Mouse (Mus musculus): ENCODE data around the gene Rps3a1.
"Not testable (repeated sequence)": the region's sequence is repeated elsewhere in the genome, so short reads cannot be mapped to it uniquely, and the experiment has no call there.

Rps3a1 gene

DNA sequence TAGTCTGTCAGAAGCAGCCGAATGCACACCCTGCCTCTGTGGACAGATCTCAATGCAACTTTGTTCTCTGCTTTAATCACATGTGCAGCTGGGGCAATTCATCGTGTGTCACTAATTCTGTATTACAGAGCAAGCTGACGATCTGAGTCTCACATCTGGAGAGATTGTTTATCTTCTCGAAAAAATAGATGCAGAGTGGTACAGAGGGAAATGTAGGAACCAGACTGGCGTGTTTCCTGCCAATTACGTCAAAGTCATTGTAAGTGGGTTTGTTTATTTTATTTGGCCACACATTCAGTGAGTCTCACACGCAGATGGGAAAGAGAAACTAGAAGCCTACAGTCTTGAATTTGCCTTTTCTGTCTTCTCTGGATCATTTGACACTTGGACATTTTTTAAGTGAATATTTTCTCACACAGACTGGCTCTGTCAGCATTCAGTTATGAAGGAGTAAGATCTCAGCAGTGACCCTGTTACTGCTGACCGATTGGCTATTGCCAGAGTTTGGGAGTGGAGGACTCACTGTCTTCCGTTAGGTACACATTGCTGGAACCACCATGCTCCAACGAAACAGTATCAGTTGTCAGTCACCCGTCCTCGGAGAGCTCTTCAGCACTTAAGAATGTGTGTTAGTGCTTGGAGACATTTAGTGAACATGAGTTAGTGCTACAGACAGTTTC, 27.7 kb downstream of the Rps3a1 start:
- no peak for DNase-seq

DNA sequence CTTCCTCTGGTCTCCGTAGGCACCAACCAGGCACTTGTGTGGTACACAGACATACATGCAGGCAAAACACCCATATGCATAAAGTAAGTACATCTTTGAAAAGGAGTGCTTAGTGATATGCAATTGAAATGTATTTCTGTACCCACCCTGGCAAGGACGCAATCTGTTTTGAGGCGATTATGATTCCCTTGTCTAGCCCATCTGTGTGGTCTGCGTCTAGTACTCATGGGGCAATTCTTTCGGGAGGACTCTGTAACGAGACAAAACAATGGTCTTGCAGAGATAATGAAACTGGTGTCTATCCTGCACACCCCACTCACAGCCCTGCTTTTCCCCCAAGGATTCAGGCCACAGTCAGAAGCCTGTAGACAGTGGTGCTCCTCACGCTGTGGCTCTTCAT, 29.7 kb downstream of the Rps3a1 start:
- no peak for DNase-seq

DNA sequence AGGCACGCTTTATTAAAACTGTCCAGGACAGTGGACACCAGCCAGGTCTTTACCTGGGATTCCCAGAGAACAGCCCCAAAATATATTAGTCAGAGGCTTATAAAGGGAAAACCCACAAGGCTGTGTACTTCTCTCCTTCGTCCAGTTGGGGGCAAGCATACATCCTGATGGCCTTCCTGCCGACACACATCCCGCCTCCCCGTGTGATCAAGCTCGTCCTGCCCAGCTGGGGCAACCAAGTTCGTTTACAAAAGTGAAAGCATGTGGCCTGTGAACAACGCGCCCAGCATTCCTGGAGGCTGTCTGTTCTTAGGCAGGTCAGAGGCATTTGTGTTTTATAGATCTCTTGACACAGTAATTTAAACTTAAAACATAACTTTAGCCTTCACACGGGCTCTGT, 32.4 kb downstream of the Rps3a1 start:
- DNase-seq = peak; percentile 85

DNA sequence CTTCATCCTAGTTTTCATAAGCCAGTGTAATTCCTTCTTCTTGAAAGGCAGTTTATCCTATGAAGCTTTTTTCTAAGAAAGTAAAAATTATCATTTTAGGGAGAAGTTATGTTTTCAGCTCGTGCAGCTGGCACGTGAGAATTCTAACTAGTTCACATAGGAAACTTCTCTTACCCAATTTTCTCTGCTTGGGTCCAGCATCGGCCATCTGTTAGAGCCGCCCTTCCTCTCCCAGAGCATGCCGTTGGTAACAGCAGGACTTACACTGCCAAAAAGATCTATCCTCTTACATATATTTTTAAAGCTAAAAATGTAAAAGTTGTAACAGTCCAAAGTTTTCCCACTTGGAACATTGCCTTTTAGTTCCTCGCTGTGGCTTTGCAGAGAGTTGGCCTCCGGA, 33.4 kb downstream of the Rps3a1 start:
- DNase-seq = no peak

DNA sequence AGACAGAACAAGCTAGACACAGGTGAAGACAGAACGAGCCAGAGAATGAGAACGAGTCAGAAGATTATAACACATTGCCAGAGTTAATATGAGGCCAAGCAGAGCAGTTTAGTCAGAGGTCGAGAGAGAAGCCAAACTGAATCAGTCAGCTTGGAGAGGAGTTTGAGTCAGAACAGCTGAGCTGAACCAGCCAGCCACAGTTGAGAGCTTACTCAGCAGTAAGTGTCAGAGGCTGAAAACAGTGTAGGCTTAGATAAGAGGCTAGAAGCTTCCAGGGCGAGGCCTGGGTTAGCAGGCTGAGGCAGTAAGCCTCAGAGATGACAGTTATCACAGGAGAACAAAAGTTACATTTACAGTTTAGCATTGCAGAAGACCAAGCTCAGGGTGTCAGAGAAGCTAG, 33.9 kb downstream of the Rps3a1 start:
- peak; percentile 85 for DNase-seq

DNA sequence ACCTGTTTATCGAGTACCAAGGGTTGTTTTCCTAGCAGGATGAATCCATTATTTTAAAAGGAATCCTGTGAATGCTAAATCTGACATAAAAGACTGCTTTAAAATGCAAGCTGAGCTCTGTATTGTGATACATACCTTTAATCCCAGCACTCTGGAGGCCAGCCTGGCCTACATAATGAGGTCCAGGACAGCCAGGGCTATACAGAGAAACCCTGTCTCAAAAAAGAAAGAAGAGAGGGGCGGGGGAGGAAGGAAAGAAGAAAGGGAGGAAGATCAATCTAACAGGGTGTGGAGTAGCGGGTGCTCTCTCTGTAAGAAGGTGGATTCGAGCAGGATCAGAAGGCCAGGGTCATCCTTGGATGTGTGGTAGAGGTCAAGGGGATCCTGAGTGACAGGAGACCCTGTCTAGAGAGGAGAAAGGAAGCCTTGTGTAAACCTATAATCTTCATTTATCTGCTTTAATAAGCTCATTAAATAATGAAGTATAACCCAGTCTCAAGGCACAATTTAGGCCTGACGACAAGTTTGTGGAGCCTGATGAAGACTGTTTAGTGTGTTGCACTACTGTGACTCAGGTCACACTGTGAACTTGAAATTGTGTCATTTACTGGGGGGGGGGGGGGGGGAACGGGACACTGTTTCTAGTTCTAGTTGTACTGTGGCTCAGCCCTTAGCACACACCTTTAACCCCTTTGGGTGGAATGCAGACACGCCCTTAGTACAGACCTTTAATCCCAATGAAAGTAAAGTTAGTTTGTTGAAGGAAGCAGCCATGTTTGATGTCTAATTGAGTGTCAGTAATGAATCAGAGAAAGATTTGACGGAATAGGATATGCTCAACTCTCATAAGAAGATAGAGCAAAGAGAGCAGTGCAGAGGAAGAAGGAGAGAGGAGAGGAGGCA, 34.6 kb downstream of the Rps3a1 start:
- DNase-seq = peak; percentile 12

DNA sequence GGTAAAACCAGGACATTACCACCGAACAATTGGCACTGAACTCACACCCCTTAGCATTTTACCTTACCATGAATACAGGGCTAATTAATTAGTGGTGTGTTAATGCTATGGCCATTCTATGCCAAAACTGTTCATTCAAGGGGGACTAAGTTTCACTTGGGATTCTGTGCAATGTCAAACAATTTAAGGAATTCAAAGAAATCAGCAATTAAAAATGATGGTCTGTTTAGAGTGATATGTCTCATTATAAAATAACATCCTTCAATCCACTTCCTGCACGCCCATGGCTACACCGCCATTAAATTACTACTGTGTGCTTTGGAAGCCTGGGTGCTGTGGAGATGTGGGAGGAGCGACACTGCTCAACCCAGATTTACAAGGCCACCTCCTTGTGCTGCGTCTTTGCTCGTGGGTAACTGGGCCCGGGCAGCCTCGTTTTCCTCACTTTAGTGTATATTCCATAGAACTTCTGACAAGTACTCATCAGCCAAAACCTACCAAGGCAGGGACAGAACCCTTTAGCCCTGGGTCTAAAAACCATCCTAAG, 36.3 kb downstream of the Rps3a1 start:
- DNase-seq = no peak

DNA sequence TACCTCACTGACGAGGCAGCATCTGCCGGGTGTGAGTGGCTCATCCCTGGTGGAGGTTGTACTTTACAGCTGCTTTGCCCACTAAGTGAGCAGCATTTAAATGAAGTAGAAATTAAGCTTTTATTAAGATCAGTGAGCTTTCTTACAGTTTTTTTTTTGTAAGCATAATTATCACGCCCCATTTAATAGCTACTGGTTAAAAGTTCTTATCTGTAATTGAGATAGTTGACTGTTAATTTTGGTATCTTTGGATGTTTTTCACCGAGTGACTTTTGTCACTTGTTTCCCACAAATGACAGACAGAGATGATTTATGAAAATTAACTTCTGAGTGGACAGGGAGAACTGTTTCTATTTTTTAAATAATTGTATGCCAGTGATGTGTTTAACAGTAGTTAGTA, 37.6 kb downstream of the Rps3a1 start:
- DNase-seq = no peak

DNA sequence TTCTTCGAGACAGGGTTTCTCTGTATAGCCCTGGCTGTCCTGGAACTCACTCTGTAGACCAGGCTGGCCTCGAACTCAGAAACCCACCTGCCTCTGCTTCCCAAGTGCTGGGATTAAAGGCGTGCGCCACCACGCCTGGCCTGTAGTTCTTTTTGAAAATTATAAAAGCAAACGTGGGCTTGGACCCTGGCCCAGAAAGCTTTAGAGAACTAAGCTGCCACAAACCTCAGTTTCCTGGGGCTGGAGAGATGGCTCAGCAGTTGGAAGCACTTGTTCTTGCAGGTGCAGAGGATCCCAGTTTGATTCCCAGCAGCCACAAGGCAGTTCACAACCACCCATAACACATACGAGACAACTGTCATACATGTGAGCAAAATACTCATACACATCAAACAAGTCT, 38.1 kb downstream of the Rps3a1 start:
- DNase-seq = not testable (repeated sequence)

DNA sequence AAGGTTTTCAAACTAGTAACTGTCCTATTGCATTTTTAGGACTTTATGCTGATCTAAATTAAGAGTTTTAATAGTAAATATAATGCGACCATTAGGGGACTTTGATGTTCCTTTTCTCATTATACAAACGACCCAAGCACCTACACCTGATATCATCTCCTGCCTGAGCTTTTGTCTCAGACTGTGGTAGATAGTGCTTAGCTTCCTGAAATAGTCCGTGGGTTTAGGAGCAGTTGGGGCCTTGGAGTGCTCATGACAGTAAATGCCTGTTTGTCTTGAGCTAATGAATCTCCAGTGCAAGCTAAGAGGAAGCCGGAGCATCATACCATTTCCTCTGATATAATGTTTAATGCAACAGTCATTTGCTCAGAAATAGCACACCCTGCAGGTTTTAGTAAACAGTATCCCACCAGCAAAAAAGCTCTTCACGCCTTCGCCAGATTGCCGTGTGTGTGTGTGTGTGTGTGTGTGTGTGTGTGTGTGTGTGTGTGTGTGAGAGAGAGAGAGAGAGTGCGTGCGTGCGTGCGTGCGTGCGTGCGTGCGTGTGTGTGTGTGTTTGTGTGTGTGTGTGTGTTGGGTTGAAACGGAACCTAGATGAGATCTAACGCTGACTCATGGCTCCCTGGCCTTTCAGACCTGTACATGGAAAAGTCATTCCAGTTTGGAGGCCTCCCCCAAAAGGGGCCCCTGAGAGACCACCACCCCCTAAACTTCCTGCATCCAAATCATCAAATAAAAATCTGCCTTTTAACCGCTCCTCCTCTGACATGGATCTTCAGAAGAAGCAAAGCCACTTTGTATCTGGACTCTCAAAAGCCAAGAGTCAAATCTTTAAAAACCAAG, 38.8 kb downstream of the Rps3a1 start:
- no peak for DNase-seq

DNA sequence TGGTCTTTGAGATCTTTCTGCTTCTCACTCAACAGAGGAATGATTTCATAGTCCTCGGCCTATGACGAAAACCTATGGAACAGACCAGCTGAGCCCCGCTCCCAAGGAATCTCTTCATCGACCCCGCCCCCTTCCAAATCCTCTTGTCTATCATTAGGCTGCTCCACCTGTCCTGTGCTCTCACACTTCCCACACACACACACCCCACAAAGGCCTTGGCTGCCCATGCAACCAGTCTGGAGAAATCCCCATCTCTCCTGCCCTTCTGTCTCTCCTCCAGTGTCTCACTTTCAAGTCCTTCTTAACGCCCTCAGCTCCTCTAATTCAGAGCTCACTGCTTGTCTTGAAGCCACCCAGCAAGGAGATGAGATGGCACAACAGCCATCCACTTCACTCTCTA, 40.5 kb downstream of the Rps3a1 start:
- no peak for DNase-seq

DNA sequence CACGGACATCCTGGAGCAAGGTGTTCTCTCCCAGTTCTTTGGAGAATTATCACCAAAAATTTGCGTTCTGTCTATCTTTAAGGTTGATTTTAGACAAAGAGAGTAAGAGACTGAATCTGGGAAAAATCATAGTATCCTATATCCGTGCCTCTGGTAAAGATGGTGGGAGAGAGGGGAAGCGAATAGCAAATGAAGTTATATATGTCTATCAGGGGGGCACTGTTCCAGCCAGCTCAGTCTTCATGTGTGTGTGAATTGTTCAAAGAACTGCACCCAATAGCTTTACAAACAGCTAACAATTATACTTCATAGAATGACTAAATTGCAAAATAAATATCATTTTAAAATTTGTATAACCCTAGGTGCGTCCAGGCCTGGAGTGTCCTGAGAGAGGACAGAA, 48.6 kb downstream of the Rps3a1 start:
- DNase-seq = no peak

DNA sequence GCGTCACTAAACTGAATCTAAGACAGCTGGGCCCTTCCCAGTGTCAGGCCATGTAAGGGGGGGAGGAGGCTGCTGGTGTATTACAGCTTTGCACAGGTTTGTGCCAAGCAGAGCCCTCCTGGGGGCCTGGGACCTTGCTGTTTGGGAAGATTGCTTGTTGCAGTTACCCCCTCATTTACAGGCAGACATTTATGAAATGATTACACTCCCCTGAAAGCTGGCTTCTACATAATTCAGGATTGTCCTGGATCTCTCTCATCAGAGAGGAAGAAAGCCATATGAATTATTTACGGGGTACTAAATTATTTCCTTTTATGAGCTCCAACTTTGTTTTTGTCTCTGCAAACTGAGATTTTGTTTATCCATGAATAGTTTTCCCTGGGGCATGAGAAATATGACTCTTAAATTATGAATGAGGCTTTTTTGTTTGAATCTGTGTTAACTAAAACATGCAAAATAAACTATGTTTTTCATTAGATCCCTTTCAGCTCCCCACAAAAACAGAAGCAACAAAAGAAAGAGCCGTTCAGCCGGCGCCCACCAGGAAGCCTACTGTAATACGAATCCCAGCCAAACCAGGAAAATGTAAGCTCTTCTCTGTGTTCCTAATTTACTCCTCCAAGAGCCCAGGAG, 49.2 kb downstream of the Rps3a1 start:
- DNase-seq = no peak

All from liver (tissue).